Mouse (Mus musculus): Measurements from ENCODE around the gene Zfp607b.

Zfp607b gene

GRCm38 (mm10) chr7:27685220-27685619 lies 3.9 kb upstream of the Zfp607b start:
- DNase-seq (ENCODE audit: low read depth): no peak

GRCm38 (mm10) chr7:27685681-27686080 lies 3.5 kb upstream of the Zfp607b start:
- peak; percentile 64 for DNase-seq (ENCODE audit: low read depth)

DNA sequence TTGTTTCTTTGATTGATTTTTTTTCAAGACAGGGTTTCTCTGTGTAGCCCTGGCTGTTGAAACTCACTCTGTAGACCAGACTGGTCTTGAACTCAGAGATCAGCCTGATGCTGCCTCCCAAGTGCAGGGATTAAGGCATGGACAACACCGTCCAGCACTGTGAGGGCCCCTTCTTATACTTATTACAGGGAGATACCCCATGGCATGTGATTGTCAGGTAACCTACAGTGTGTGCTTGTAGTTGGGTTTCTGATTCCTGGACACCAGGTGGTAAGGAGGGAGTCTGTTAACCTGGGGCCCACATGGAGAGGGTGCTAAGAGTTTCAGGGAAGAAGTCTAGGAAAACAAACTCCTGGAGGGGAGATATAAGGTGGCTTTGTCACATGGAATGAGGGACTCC lies 2.1 kb upstream of the Zfp607b start:
- DNase-seq (ENCODE audit: low read depth): no peak

- no peak for DNase-seq (ENCODE audit: low read depth)
Measured at GRCm38 (mm10) chr7:27687836-27688235, 1.3 kb upstream of the Zfp607b start.

- DNase-seq (ENCODE audit: low read depth): peak; percentile 44
Measured at GRCm38 (mm10) chr7:27688246-27688788, 823 bp upstream of the Zfp607b start.

DNA sequence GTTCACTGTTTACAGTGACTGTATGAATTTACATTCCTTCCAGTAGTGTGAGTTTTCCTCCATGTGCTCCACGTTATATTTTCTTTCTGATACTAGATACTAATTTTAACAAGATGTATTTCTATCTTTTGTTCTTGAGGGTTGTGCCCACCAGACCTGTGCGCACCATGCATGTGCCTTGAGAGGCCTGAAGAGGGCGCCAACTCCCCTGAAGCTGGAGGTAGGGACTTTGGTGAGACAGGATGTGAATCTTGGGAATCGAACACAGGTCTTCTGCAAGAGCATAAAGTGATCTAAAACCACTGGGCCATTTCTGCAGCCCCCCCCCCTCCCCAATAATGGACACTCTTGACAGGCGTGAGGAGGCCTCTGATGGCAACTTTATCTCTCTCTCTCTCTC lies 1.9 kb downstream of the Zfp607b start:
- peak; percentile 72 for DNase-seq (ENCODE audit: low read depth)

DNA sequence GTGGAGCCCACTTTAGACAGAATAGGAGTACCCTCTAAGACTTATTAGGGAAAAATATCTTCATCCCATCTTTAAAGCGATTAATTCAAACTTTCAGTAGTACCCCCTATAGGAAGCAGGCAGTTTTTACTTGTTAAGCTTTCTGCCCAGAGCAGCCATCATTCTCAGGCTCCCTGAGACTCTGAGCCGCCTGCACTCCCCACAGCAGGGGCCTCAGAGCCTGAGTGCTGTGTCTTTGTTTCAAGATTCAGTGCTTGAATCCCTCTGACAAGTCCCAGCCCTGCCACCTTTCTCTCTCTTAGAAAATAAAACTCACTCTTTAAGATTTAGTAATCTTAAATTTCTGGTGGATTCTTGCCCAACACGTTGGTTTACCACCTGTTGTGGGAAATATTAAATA lies 7.6 kb downstream of the Zfp607b start:
- DNase-seq (ENCODE audit: low read depth): no peak

DNA sequence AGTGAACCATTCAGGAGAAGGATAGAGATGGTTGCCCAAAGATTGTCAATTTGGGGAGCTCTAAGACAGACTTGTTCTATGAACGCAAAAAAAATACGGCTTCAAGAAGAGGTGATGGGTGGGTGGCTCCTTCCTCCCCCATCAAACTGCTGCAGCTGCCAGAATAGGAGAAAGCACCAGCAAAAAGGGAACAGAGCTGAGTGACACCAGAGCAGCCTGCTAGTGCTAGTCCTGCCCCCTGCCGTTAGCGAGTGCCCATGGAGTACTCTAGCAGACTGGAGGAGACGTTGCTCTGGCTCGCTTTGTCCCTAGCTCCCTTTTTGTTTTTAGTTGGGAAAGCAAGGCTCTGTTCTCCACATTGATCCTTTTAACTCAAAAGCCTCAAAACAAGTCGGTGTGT lies 21.3 kb downstream of the Zfp607b start:
- no peak for DNase-seq (ENCODE audit: low read depth)

DNA sequence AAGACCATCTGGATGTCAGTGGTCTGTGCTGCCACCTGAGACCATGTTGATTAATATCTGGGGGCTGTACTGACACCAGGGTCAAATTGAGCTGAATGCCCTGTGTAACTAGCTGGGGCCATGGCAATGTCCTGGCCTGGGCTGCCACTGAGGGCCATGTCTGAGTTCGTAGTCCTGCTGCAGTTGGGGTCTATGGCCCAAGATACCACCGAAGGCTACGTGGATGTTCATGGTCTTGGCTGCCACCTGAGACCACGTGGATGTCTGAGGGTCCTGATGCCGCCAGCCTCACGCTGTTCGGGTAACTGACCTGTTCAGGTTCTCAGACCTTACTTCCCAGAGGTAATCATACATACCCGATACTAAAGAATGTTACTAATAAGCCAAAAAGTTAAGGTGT lies 32.8 kb downstream of the Zfp607b start:
- DNase-seq (ENCODE audit: low read depth): no peak

GRCm38 (mm10) chr7:27725566-27726538 lies 36.7 kb downstream of the Zfp607b start:
- peak; percentile 82 for DNase-seq (ENCODE audit: low read depth)

- DNase-seq (ENCODE audit: low read depth): no peak
Measured at GRCm38 (mm10) chr7:27727471-27727870, 38.3 kb downstream of the Zfp607b start.

DNA sequence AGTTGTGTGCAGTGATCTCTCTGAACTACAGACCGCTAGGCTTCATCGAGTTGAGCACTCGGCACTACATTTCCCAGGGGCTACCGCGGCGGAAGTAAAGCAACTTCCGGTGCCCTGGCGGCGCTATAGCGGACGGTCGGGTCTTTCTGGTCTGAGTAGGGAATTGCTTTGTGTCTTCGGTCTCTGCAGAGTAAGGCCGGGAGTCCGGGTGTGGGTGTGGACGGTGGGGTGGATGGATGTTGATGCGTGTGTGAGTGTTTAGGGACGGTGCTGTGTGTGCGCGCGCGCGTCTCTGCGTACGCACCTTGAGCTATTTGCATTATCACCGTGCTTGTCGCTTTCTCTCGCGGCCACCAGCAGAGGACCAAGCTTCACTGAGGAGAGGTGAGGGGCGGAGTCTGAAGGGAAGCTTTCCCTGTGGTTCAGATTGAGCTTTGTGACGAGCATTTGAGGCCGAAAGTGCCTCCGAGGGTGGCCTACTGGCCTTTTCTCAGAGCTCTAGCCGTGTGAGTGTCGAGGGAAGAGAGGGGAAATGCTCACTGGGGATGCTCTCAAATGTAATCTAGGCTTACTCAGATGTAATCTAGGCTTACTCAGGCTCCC lies 42.2 kb downstream of the Zfp607b start, which contains the start of gene Zfp60:
Zfp60 (plus strand) TSS at position 109 of the 603 bp plus-strand sequence.
- DNase-seq (ENCODE audit: low read depth): peak; percentile 91

DNA sequence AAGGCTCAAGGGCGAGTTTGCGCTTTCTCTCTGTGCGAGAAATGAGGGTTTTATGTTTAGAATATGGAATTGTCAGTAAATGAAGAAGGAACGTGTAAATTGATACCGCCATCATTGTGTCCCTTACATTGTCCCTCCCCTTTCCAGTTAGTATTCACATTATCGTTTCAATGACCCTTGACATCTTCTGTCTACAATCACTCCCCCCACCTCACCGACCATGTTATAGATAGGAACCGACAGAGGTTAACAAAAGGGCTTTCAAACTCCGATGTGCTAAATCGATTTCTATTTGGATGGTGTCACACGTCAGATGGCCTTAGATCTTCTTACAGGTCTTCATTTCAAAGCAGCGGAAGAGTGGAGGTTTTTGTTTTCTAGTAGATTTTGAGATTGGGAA lies 42.8 kb downstream of the Zfp607b start:
- peak; percentile 61 for DNase-seq (ENCODE audit: low read depth)

DNA sequence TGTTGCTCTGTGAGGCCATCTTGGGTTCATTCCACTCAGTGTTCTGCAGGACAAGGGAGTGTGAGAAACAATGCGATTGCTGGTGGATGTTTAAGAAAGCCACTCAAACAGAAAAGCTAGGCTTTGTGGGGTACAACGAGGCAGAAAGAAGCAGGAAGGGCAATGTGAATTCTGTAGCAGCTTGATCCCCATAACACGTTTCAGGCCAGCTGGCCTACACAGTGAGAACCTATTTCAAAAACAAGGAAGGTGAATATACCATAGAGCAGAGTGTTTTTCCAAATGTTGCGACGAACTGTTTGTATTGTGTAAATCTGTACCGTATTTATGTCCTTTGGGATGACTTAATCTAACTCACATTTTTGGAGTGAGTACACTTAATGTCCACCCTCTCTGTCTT lies 43.4 kb downstream of the Zfp607b start:
- DNase-seq (ENCODE audit: low read depth): peak; percentile 18

- DNase-seq (ENCODE audit: low read depth): no peak
Measured at GRCm38 (mm10) chr7:27735457-27735856, 46.3 kb downstream of the Zfp607b start.
